Mouse (Mus musculus) thymus, adult 2 months (tissue): ENCODE measurements around the gene Hdac11.

Source experiments
- CTCF ChIP-seq: fragments of 200-500 bp; IDR thresholded peaks from 2 replicates; pipeline ENCODE4 v1.5.1; 2012; ENCODE audit warnings: mild to moderate bottlenecking, control low read depth, low read length, moderate library complexity, borderline replicate concordance; ENCODE audit not compliant: control insufficient read depth, poor library complexity, insufficient read depth; ENCODE audit errors: extremely low read depth
- POLR2A ChIP-seq: fragments of 200-500 bp; IDR thresholded peaks from 2 replicates; pipeline ENCODE4 v1.6.1; 2012; ENCODE audit warnings: mild to moderate bottlenecking, low read length, control low read depth, moderate library complexity; ENCODE audit not compliant: control insufficient read depth, poor library complexity, insufficient read depth; ENCODE audit errors: extremely low read depth

DNA sequence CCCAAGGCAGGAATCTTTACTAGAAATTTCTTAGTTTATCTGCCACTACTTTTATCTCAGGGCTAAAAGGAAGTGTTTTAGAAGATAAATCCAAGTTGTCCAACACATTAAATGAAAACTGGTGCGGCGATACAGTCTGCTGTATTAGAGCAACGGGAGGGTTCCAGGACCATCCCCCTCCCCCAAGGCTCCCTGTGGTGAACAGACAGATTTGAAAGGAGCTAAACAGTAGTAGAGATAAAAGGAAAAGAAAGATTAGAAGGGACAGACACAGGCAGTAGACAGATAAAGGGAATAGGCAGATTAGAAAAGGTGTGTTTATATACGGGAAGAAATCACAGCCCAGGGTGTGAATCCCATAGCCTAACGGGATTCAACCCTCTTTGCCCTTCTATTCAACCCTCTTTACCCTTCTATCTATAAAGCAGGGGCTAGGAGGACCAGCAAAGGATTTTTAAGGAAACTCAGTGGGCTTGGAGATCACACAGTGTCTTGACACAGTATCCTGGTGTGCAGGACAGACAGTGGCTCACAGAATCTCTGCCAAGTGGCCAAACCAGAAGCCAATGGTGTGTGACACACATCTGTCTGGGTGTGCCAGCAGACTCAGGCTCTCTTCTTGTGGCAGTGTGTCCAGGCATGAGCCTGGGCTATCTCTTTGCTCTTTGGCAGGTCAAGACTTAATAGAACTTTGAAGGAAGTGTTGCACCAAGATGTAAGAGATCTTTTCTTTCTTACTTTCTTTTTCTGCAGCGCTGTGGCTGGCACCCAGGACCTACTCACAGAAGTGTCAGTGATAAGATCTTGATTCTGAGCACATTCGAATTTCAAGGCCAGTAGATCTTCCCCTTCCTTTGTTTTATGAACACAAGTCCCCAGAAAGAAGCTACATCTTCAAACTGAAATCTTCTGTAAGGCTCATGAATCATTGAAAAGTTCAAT is 31.9 kb upstream of the Hdac11 start:
- TF ChIP-seq CTCF (no peak), POLR2A (no peak)
